ENCODE assay signal across 12 mouse cellular contexts in genomic region chr12:100862272-100862671, GRCm38 (mm10).
"Had no signal": no experiment of that assay in that cellular context is flagged by ENCODE, and none has a peak within 500 bp of the region (broad histone marks: within the 10 kb centered on the region; RNA-seq: fewer than 3 reads in every experiment).

No protein-coding gene starts in this region.

- H3K4me1 ChIP-seq: intestine, embryonic 15.5 days; limb, embryonic 13.5 days; liver, embryonic 13.5 days; midbrain, embryonic 12.5 days had no signal

- DNase-seq: left cerebral cortex, postnatal 4 days; liver, embryonic 13.5 days; lung, adult 18-20 months; right cerebral cortex, adult 18-20 months; right cerebral cortex, postnatal 25 days; thymus, adult 18-20 months; thymus, postnatal 14 days had no signal

- H3K36me3 ChIP-seq: intestine, embryonic 15.5 days; limb, embryonic 13.5 days; liver, embryonic 13.5 days; midbrain, embryonic 12.5 days had no signal

- H3K4me3 ChIP-seq: intestine, embryonic 15.5 days; limb, embryonic 13.5 days; liver, embryonic 13.5 days; megakaryocyte, embryonic 14.5 days; midbrain, embryonic 12.5 days had no signal

- H3K27me3 ChIP-seq: intestine, embryonic 15.5 days; limb, embryonic 13.5 days; liver, embryonic 13.5 days; midbrain, embryonic 12.5 days had no signal

- H3K9ac ChIP-seq: intestine, embryonic 15.5 days; limb, embryonic 13.5 days; liver, embryonic 13.5 days; midbrain, embryonic 12.5 days had no signal

- H3K27ac ChIP-seq: intestine, embryonic 15.5 days; limb, embryonic 13.5 days; liver, embryonic 13.5 days; midbrain, embryonic 12.5 days; stomach, postnatal 0 days had no signal

- H3K9me3 ChIP-seq: intestine, embryonic 15.5 days; limb, embryonic 13.5 days; liver, embryonic 13.5 days; megakaryocyte, embryonic 14.5 days; midbrain, embryonic 12.5 days had no signal

- H3K4me2 ChIP-seq: intestine, embryonic 15.5 days; limb, embryonic 13.5 days; liver, embryonic 13.5 days; midbrain, embryonic 12.5 days had no signal
